Mouse (Mus musculus) midbrain, embryonic 14.5 days (tissue): Measurements from ENCODE around the gene Hipk2. TPM values are rescaled to one million over a fixed set of nuclear protein-coding genes. Genes with fewer than 3 reads are reported as not detected.

Source experiments
- ATAC-seq: fragments of 200-750 bp; cut with Nextera tagmentation; 2 replicates; pipeline ENCODE4 v1.8.0; 2017; ENCODE audit warnings: moderate number of reproducible peaks, moderate library complexity; ENCODE audit not compliant: low FRiP score, low TSS enrichment
- DNase-seq: peaks from one replicate; pipeline ENCODE4 v3.0.0-alpha.2; 2015
- H3K27ac ChIP-seq: fragments of 300-500 bp; sonication (generic); replicated peaks from 2 replicates; pipeline ENCODE4 v1.5.1; 2014; ENCODE audit warnings: mild to moderate bottlenecking, low read depth, low read length, moderate library complexity
- H3K27me3 ChIP-seq: fragments of 300-500 bp; sonication (generic); 2 replicates; pipeline ENCODE4 v1.6.1; 2014; ENCODE audit warnings: low read length, control low read depth, mixed read lengths; ENCODE audit not compliant: control insufficient read depth, insufficient read depth
- H3K36me3 ChIP-seq: fragments of 300-500 bp; sonication (generic); 2 replicates; pipeline ENCODE4 v1.6.1; 2014; ENCODE audit warnings: low read length, control low read depth; ENCODE audit not compliant: control insufficient read depth, insufficient read depth
- H3K4me1 ChIP-seq: fragments of 300-500 bp; sonication (generic); 2 replicates; pipeline ENCODE4 v1.6.1; 2014; ENCODE audit warnings: mild to moderate bottlenecking, antibody characterized with exemption, low read length, control low read depth; ENCODE audit not compliant: control insufficient read depth, insufficient read depth
- H3K4me2 ChIP-seq: fragments of 300-500 bp; sonication (generic); 2 replicates; pipeline ENCODE4 v1.6.1; 2014; ENCODE audit warnings: mild to moderate bottlenecking, low read length, moderate library complexity
- H3K4me3 ChIP-seq: fragments of 300-500 bp; sonication (generic); replicated peaks from 2 replicates; pipeline ENCODE4 v1.5.1; 2014; ENCODE audit warnings: low read depth, low read length
- H3K9ac ChIP-seq: fragments of 300-500 bp; sonication (generic); replicated peaks from 2 replicates; pipeline ENCODE4 v1.6.1; 2014; ENCODE audit warnings: mild to moderate bottlenecking, low read length, moderate library complexity
- H3K9me3 ChIP-seq: fragments of 300-500 bp; sonication (generic); 2 replicates; pipeline ENCODE4 v1.6.1; 2016; ENCODE audit warnings: low read length, control low read depth, mixed read lengths; ENCODE audit not compliant: control insufficient read depth
- WGBS: fragments of 180-500 bp; shearing (Covaris S2); extraction: QIAGEN DNeasy Blood & Tissue Kit; methylation state at CpG from one replicate; pipeline ENCODE4 v1.1.7; 2014; 5-methylcytosine and 5-hydroxymethylcytosine counted together
- polyA plus RNA-seq: library from polyadenylated mRNA; unstranded; fragments of >200 nt; fragmentation: Nextera tagmentation; extraction: Ambion mirVana; gene quantifications from 2 replicates; pipeline ENCODE4 v1.2.1, GENCODE M21; 2014

Gene Hipk2
- polyA plus RNA-seq, 1 experiment from 2014 or later = 41.3 TPM

- Histone ChIP-seq H3K4me1 (0 out of 2 replicates have a peak, but pooled peaks cover 10% of the 10 kb centered on the region), H3K27ac (no peak overlapping the region), H3K4me2 (no peak overlapping the region), H3K9me3 (no peaks in the 10 kb centered on the region), H3K27me3 (no peaks in the 10 kb centered on the region), H3K9ac (no peak overlapping the region), H3K36me3 (no peaks in the 10 kb centered on the region), H3K4me3 (no peak overlapping the region)
- WGBS = 65% methylated on average over 6 of the region's 6 CpGs
- ATAC-seq (no peak), DNase-seq (no peak)
Observed at GRCm38 (mm10) chr6:38760911-38761706, 114.9 kb downstream of the Hipk2 start.

DNA sequence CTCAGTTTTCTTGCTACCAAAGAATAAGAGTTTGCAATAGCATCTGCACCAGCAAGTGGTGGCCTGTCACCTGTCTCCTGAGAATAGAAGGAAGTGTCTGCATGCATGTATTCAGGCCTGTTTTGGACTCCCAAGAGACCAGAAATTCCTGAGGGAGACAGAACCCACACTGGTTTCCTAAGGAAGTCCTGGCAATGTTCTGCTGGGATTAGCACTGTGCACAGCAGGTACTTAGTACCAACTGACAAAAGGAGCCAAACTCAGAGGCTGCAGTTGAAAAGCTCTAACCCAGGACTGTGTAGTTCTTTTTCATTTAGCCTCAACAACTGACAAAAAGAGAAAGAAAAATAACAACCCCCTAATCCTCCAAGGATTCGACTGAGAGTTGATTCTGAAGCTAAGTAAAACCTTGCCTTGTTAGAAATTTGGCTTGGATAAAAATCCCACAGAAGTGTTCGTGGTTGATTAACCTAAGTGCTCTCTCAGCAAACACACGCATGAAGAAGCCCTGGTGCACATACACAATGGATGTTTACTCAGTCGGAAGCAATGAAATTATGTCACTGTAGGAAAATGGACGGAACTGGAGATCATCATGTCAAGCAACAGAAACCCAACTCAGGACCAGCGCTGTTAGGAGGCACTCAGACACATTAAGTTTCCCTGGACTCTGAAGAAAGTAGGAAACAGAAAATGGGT is 115.9 kb downstream of the Hipk2 start:
- Histone ChIP-seq H3K27me3 (no peaks in the 10 kb centered on the region), H3K27ac (no peak overlapping the region), H3K4me1 (0 out of 2 replicates have a peak, but pooled peaks cover 10% of the 10 kb centered on the region), H3K4me3 (no peak overlapping the region), H3K9me3 (no peaks in the 10 kb centered on the region), H3K4me2 (no peak overlapping the region), H3K36me3 (no peaks in the 10 kb centered on the region), H3K9ac (no peak overlapping the region)
- DNase-seq (peak; percentile 27), ATAC-seq (no peak)
- WGBS = 33% methylated on average over 6 of the region's 6 CpGs

DNA sequence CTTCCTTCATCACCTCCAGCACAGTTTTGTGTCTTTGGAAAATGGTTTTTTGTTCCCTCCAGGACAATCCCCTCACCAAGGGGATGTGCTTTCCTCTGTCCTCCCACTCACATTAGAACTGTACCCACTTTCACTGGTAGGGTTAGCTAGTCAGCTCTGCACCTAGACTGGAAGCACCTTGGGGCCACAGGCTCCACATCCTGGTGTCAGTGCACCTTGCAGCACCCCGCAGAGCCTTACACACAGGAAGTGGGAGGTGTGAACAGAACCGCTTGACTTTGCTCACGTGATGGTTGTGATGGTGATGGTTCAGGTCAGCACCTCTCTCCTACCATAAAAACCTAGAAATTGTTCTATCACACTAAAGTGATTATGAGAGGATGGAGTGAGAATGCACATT is 116.8 kb downstream of the Hipk2 start:
- no peaks in the 10 kb centered on the region for H3K36me3 ChIP-seq
- DNase-seq (no peak), ATAC-seq (no peak)
- no peak overlapping the region for H3K27ac ChIP-seq
- H3K4me3 ChIP-seq = no peak overlapping the region
- H3K9ac ChIP-seq = no peak overlapping the region
- H3K4me1 ChIP-seq = 0 out of 2 replicates have a peak, but pooled peaks cover 10% of the 10 kb centered on the region
- no peaks in the 10 kb centered on the region for H3K9me3 ChIP-seq
- no peak overlapping the region for H3K4me2 ChIP-seq
- H3K27me3 ChIP-seq = no peaks in the 10 kb centered on the region
- 94% methylated on average over 3 of the region's 3 CpGs for WGBS

DNA sequence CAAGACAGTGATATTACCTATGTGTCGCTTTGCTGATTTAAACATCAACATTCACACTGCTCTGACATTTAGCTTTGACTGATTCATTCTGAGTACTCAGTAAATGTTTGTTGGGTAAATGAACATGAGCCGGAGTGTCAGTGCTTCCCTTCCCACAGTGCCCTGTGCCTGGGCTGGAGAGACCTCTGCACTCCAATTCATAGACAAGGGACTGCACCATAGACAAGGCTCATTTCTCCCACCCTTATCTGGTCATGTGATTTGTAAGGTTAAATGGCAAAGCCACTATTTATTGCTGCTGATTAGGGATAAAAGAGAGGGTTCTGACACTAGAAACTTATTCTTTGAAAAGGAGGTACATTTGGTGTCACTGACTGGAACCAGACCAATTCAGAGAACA is 118.4 kb downstream of the Hipk2 start:
- no peak overlapping the region for H3K27ac ChIP-seq
- no peaks in the 10 kb centered on the region for H3K9me3 ChIP-seq
- no peak for ATAC-seq
- 0 out of 2 replicates have a peak, but pooled peaks cover 10% of the 10 kb centered on the region for H3K4me1 ChIP-seq
- no peaks in the 10 kb centered on the region for H3K36me3 ChIP-seq
- no peaks in the 10 kb centered on the region for H3K27me3 ChIP-seq
- no peak overlapping the region for H3K4me3 ChIP-seq
- no peak overlapping the region for H3K9ac ChIP-seq
- 92% methylated on average over 2 of the region's 2 CpGs for WGBS
- no peak for DNase-seq
- no peak overlapping the region for H3K4me2 ChIP-seq

- Histone ChIP-seq H3K27ac (no peak overlapping the region), H3K36me3 (no peaks in the 10 kb centered on the region), H3K4me1 (0 out of 2 replicates have a peak, but pooled peaks cover 10% of the 10 kb centered on the region), H3K4me3 (no peak overlapping the region), H3K9me3 (no peaks in the 10 kb centered on the region), H3K4me2 (no peak overlapping the region), H3K27me3 (no peaks in the 10 kb centered on the region), H3K9ac (no peak overlapping the region)
- WGBS = 95% methylated on average over 4 of the region's 4 CpGs
- ATAC-seq (no peak), DNase-seq (no peak)
Observed at GRCm38 (mm10) chr6:38756968-38757367, 119.0 kb downstream of the Hipk2 start.

DNA sequence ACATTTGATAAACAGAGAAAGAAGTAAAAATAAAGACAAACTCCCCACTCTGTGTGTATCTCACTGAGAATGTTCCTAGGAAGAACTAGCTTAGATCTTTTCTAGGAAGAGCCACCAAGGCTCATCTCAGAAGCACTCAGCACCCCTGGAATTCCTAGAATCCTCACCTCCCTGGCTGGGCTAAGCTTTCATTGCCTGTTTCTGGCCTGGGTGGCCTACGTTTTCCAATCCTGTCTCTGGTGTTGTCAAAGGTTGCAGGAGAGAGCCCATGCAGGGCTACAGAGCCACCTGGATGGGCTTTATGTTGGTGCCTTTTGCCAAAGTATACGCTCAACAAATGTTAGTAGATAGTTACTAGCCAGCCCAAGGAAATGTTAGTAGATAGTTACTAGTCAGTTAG is 120.0 kb downstream of the Hipk2 start:
- no peaks in the 10 kb centered on the region for H3K36me3 ChIP-seq
- 0 out of 2 replicates have a peak, but pooled peaks cover 10% of the 10 kb centered on the region for H3K4me1 ChIP-seq
- ATAC-seq (no peak), DNase-seq (no peak)
- no peaks in the 10 kb centered on the region for H3K27me3 ChIP-seq
- 62% methylated on average over 2 of the region's 2 CpGs for WGBS
- no peak overlapping the region for H3K9ac ChIP-seq
- H3K4me3 ChIP-seq = no peak overlapping the region
- no peaks in the 10 kb centered on the region for H3K9me3 ChIP-seq
- H3K4me2 ChIP-seq = no peak overlapping the region
- H3K27ac ChIP-seq = no peak overlapping the region

GRCm38 (mm10) chr6:38755188-38755587 is 120.8 kb downstream of the Hipk2 start:
- Histone ChIP-seq H3K4me1 (0 out of 2 replicates have a peak, but pooled peaks cover 5% of the 10 kb centered on the region), H3K36me3 (no peaks in the 10 kb centered on the region), H3K4me3 (no peak overlapping the region), H3K9ac (no peak overlapping the region), H3K4me2 (no peak overlapping the region), H3K27me3 (no peaks in the 10 kb centered on the region), H3K27ac (no peak overlapping the region), H3K9me3 (no peaks in the 10 kb centered on the region)
- DNase-seq (no peak), ATAC-seq (no peak)
- WGBS = 90% methylated on average over 2 of the region's 2 CpGs

DNA sequence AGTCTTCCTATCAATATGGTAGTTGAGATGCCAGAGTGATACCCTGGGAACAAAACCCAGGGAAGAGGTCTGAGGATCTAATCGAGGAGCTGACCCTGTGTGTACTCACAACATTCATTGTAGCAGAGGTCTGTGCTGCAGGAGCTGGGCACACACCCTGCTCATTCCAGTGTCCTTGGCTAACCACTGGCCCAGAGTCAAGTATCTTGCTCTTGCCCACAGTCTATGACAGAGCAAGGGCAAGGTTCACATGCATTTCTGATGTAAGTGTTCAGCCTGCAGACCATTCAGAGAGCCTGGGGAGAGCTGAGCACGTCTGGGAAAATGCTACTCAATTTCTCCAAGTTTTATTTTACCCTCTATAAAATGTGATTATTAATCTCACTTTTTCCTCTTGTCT is 122.2 kb downstream of the Hipk2 start:
- ATAC-seq = no peak
- H3K27ac ChIP-seq = 0 out of 2 replicates have a peak overlapping the region, but pooled peaks have one; percentile 20
- no peak overlapping the region for H3K9ac ChIP-seq
- no peaks in the 10 kb centered on the region for H3K27me3 ChIP-seq
- H3K9me3 ChIP-seq = no peaks in the 10 kb centered on the region
- no peak overlapping the region for H3K4me2 ChIP-seq
- no peaks in the 10 kb centered on the region for H3K36me3 ChIP-seq
- H3K4me3 ChIP-seq = no peak overlapping the region
- WGBS = 84% methylated on average over 2 of the region's 2 CpGs
- H3K4me1 ChIP-seq = 0 out of 2 replicates have a peak, but pooled peaks cover 3% of the 10 kb centered on the region
- DNase-seq = no peak
